Mouse (Mus musculus) neural tube, embryonic 14.5 days (tissue): ENCODE results near the gene Ralgps1. TPM values are rescaled to one million over a fixed set of nuclear protein-coding genes. Genes with fewer than 3 reads are reported as not detected.
"Not testable (repeated sequence)": the region's sequence is repeated elsewhere in the genome, so short reads cannot be mapped to it uniquely, and the experiment has no call there.

Experiments
- ATAC-seq: fragments of 200-750 bp; cut with Nextera tagmentation; 2 replicates; pipeline ENCODE4 v1.8.0; 2017; ENCODE audit warnings: low read depth, mild to moderate bottlenecking, moderate TSS enrichment, moderate library complexity
- H3K27ac ChIP-seq: fragments of 300-500 bp; sonication (generic); 2 replicates; pipeline ENCODE4 v1.5.1; 2014; ENCODE audit warnings: low read depth, mild to moderate bottlenecking, control low read depth, low read length, moderate library complexity, mixed read lengths
- H3K27me3 ChIP-seq: fragments of 300-500 bp; sonication (generic); 2 replicates; pipeline ENCODE4 v1.6.1; 2014; ENCODE audit warnings: low read length; ENCODE audit not compliant: control insufficient read depth, insufficient read depth
- H3K36me3 ChIP-seq: fragments of 300-500 bp; sonication (generic); 2 replicates; pipeline ENCODE4 v1.6.1; 2014; ENCODE audit warnings: low read length, mixed read lengths; ENCODE audit not compliant: control insufficient read depth, insufficient read depth
- H3K4me1 ChIP-seq: fragments of 300-500 bp; sonication (generic); 2 replicates; pipeline ENCODE4 v1.6.1; 2014; ENCODE audit warnings: low read length; ENCODE audit not compliant: control insufficient read depth, insufficient read depth
- H3K4me2 ChIP-seq: fragments of 300-500 bp; sonication (generic); 2 replicates; pipeline ENCODE4 v1.6.1; 2014; ENCODE audit warnings: mild to moderate bottlenecking, low read depth, low read length, control low read depth
- H3K4me3 ChIP-seq: fragments of 300-500 bp; sonication (generic); 2 replicates; pipeline ENCODE4 v1.5.1; 2014; ENCODE audit warnings: low read depth, low read length, control low read depth, mixed read lengths
- H3K9ac ChIP-seq: fragments of 300-500 bp; sonication (generic); replicated peaks from 2 replicates; pipeline ENCODE4 v1.6.1; 2014; ENCODE audit warnings: low read depth, mild to moderate bottlenecking, control low read depth, low read length, mixed read lengths
- H3K9me3 ChIP-seq: fragments of 300-500 bp; sonication (generic); 2 replicates; pipeline ENCODE4 v1.6.1; 2016; ENCODE audit warnings: low read length; ENCODE audit not compliant: control insufficient read depth
- WGBS: fragments of 180-500 bp; shearing (Covaris S2); extraction: QIAGEN DNeasy Blood & Tissue Kit; methylation state at CpG from one replicate; pipeline ENCODE4 v1.1.7; 2014; 5-methylcytosine and 5-hydroxymethylcytosine counted together
- polyA plus RNA-seq: library from polyadenylated mRNA; unstranded; fragments of >200 nt; fragmentation: Nextera tagmentation; extraction: Ambion mirVana; gene quantifications from 2 replicates; pipeline ENCODE4 v1.2.1, GENCODE M21; 2014

Gene Ralgps1
- polyA plus RNA-seq, 1 experiment from 2014 or later: 67.3 TPM

GRCm38 (mm10) chr2:33100536-33100935, 270.8 kb downstream of the Ralgps1 start:
- no peaks in the 10 kb centered on the region for H3K36me3 ChIP-seq
- H3K9ac ChIP-seq: no peak overlapping the region
- no peaks in the 10 kb centered on the region for H3K4me1 ChIP-seq
- H3K27ac ChIP-seq: no peak overlapping the region
- no peaks in the 10 kb centered on the region for H3K27me3 ChIP-seq
- 94% methylated on average over 8 of the region's 8 CpGs for WGBS
- H3K9me3 ChIP-seq: no peaks in the 10 kb centered on the region
- no peak overlapping the region for H3K4me3 ChIP-seq
- no peak for ATAC-seq
- H3K4me2 ChIP-seq: no peak overlapping the region

- H3K9ac ChIP-seq, H3K27ac ChIP-seq, H3K4me3 ChIP-seq, H3K4me2 ChIP-seq, H3K9me3 ChIP-seq, H3K4me1 ChIP-seq, H3K27me3 ChIP-seq, H3K36me3 ChIP-seq, ATAC-seq: not testable (repeated sequence)
- WGBS: 88% methylated on average over 12 of the region's 12 CpGs
Observed at GRCm38 (mm10) chr2:33097326-33097725, 274.0 kb downstream of the Ralgps1 start.

GRCm38 (mm10) chr2:33095221-33095671, 276.0 kb downstream of the Ralgps1 start:
- no peak overlapping the region for H3K9ac ChIP-seq
- no peak overlapping the region for H3K4me2 ChIP-seq
- WGBS: 71% methylated on average over 10 of the region's 10 CpGs
- no peaks in the 10 kb centered on the region for H3K36me3 ChIP-seq
- no peaks in the 10 kb centered on the region for H3K9me3 ChIP-seq
- H3K4me1 ChIP-seq: no peaks in the 10 kb centered on the region
- ATAC-seq: no peak
- H3K27ac ChIP-seq: no peak overlapping the region
- no peaks in the 10 kb centered on the region for H3K27me3 ChIP-seq
- H3K4me3 ChIP-seq: no peak overlapping the region

GRCm38 (mm10) chr2:33090620-33091520, 280.4 kb downstream of the Ralgps1 start:
- no peak for ATAC-seq
- Histone ChIP-seq H3K27me3 (no peaks in the 10 kb centered on the region), H3K9me3 (no peaks in the 10 kb centered on the region), H3K4me2 (no peak overlapping the region), H3K4me1 (no peaks in the 10 kb centered on the region), H3K27ac (no peak overlapping the region), H3K36me3 (no peaks in the 10 kb centered on the region), H3K9ac (no peak overlapping the region), H3K4me3 (no peak overlapping the region)
- WGBS: 92% methylated on average over 8 of the region's 8 CpGs

GRCm38 (mm10) chr2:33090033-33090400, 281.3 kb downstream of the Ralgps1 start:
- not testable (repeated sequence) for ATAC-seq, H3K27ac ChIP-seq, H3K4me2 ChIP-seq, H3K36me3 ChIP-seq, H3K27me3 ChIP-seq, H3K9me3 ChIP-seq, H3K9ac ChIP-seq, H3K4me3 ChIP-seq, H3K4me1 ChIP-seq
- WGBS: 92% methylated on average over 1 of the region's 1 CpGs

- no peak overlapping the region for H3K9ac ChIP-seq
- no peak overlapping the region for H3K4me3 ChIP-seq
- no peak overlapping the region for H3K4me2 ChIP-seq
- no peak overlapping the region for H3K27ac ChIP-seq
- H3K4me1 ChIP-seq: no peaks in the 10 kb centered on the region
- 83% methylated on average over 5 of the region's 5 CpGs for WGBS
- no peak for ATAC-seq
- no peaks in the 10 kb centered on the region for H3K27me3 ChIP-seq
- H3K36me3 ChIP-seq: no peaks in the 10 kb centered on the region
- no peaks in the 10 kb centered on the region for H3K9me3 ChIP-seq
Observed at GRCm38 (mm10) chr2:33089356-33090032, 281.8 kb downstream of the Ralgps1 start.

- ATAC-seq: no peak
- Histone ChIP-seq H3K27ac (no peak overlapping the region), H3K27me3 (no peaks in the 10 kb centered on the region), H3K4me1 (no peaks in the 10 kb centered on the region), H3K4me3 (no peak overlapping the region), H3K9ac (no peak overlapping the region), H3K4me2 (no peak overlapping the region; the same call in 1 of the 2 replicates), H3K9me3 (no peaks in the 10 kb centered on the region), H3K36me3 (no peaks in the 10 kb centered on the region)
- WGBS: 70% methylated on average over 7 of the region's 7 CpGs
Observed at GRCm38 (mm10) chr2:33086671-33087363, 284.5 kb downstream of the Ralgps1 start.

- no peak overlapping the region for H3K4me3 ChIP-seq
- 48% methylated on average over 7 of the region's 7 CpGs for WGBS
- ATAC-seq: no peak
- H3K4me2 ChIP-seq: no peak overlapping the region
- no peak overlapping the region for H3K9ac ChIP-seq
- H3K27me3 ChIP-seq: no peaks in the 10 kb centered on the region
- H3K36me3 ChIP-seq: no peaks in the 10 kb centered on the region
- H3K9me3 ChIP-seq: no peaks in the 10 kb centered on the region
- no peak overlapping the region for H3K27ac ChIP-seq
- no peaks in the 10 kb centered on the region for H3K4me1 ChIP-seq
Observed at GRCm38 (mm10) chr2:33086016-33086596, 285.2 kb downstream of the Ralgps1 start.
